Mouse (Mus musculus) heart, postnatal 0 days (tissue): ENCODE results near the gene Chchd6. TPM values are rescaled to one million over a fixed set of nuclear protein-coding genes. Genes with fewer than 3 reads are reported as not detected.

Experiments used
- ATAC-seq: fragments of 200-750 bp; cut with Nextera tagmentation; 2 replicates; pipeline ENCODE4 v1.8.0; 2017; ENCODE audit warnings: low read depth, moderate number of reproducible peaks, moderate library complexity; ENCODE audit not compliant: insufficient read depth
- DNase-seq: peaks from one replicate; pipeline ENCODE4 v3.0.0-alpha.2; 2016; ENCODE audit warnings: low spot score
- H3K27ac ChIP-seq: fragments of 300-500 bp; sonication (generic); 2 replicates; pipeline ENCODE4 v1.5.1; 2014; ENCODE audit warnings: low read depth, mild to moderate bottlenecking
- H3K27me3 ChIP-seq: fragments of 300-500 bp; sonication (generic); 2 replicates; pipeline ENCODE4 v1.6.1; 2014; ENCODE audit warnings: low read length, mixed read lengths; ENCODE audit not compliant: control insufficient read depth, insufficient read depth
- H3K36me3 ChIP-seq: fragments of 300-500 bp; sonication (generic); replicated peaks from 2 replicates; pipeline ENCODE4 v1.6.1; 2014; ENCODE audit warnings: low read length, mixed read lengths; ENCODE audit not compliant: control insufficient read depth, insufficient read depth
- H3K4me1 ChIP-seq: fragments of 300-500 bp; sonication (generic); 2 replicates; pipeline ENCODE4 v1.6.1; 2014; ENCODE audit warnings: antibody characterized with exemption; ENCODE audit not compliant: control insufficient read depth, insufficient read depth
- H3K4me2 ChIP-seq: fragments of 300-500 bp; sonication (generic); 2 replicates; pipeline ENCODE4 v1.6.1; 2014; ENCODE audit warnings: low read depth, mild to moderate bottlenecking, low read length, moderate library complexity
- H3K4me3 ChIP-seq: fragments of 300-500 bp; sonication (generic); 2 replicates; pipeline ENCODE4 v1.5.1; 2014; ENCODE audit warnings: low read depth, low read length
- H3K9ac ChIP-seq: fragments of 300-500 bp; sonication (generic); replicated peaks from 2 replicates; pipeline ENCODE4 v1.6.1; 2014; ENCODE audit warnings: low read depth, low read length, mixed read lengths
- H3K9me3 ChIP-seq: fragments of 300-500 bp; sonication (generic); replicated peaks from 2 replicates; pipeline ENCODE4 v1.6.1; 2016; ENCODE audit warnings: low read length; ENCODE audit not compliant: control insufficient read depth
- CTCF ChIP-seq: IDR thresholded peaks from 2 replicates; pipeline ENCODE4 v1.5.1; 2016; ENCODE audit warnings: antibody characterized with exemption, control low read depth, low read depth
- EP300 ChIP-seq: IDR thresholded peaks from 2 replicates; pipeline ENCODE4 v1.6.1; 2016; ENCODE audit warnings: antibody characterized with exemption, low read depth
- WGBS: fragments of 180-500 bp; shearing (Covaris S2); extraction: QIAGEN DNeasy Blood & Tissue Kit; methylation state at CpG from one replicate; pipeline ENCODE4 v1.1.7; 2014; 5-methylcytosine and 5-hydroxymethylcytosine counted together
- polyA plus RNA-seq: library from polyadenylated mRNA; unstranded; fragments of >200 nt; fragmentation: Nextera tagmentation; extraction: Ambion mirVana; gene quantifications from 2 replicates; pipeline ENCODE4 v1.2.1, GENCODE M21; 2015
- total RNA-seq: library from RNA; depleted of rRNA; stranded (reverse); fragments of >200 nt; gene quantifications from 2 replicates; pipeline ENCODE4 v1.2.3, GENCODE M21; 2014; ENCODE audit warnings: low replicate concordance

Gene Chchd6
- total and polyA plus RNA-seq, 2 experiments from 2014 or later: 21.8 to 37.8 TPM

DNA sequence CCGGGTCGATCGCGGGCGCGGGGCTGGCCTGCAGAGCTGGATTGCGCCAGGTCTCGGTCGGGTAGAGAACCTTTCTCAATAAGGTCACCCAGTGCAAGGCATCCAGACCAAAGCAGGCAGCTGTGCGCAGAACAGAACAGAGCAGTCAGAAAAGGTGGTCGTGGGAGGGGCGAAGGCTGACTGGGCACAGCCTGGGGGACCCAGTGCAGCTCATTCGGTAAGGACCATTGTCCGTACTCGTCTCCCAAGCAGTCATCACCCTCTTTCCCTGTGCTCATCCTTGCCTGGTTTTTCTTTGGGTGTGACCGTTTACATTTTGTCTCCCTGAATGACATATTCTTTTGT lies 232.4 kb downstream of the Chchd6 start:
- Histone ChIP-seq H3K4me1 (peaks cover 21% of the 10 kb centered on the region), H3K4me2 (peak overlapping the region; percentile 88), H3K36me3 (no peaks in the 10 kb centered on the region), H3K27me3 (0 out of 2 replicates have a peak, but pooled peaks cover 8% of the 10 kb centered on the region), H3K9me3 (no peaks in the 10 kb centered on the region), H3K4me3 (peak overlapping the region; percentile 35), H3K9ac (no peak overlapping the region), H3K27ac (no peak overlapping the region)
- no peak for ATAC-seq
- WGBS: 11% methylated on average over 16 of the region's 16 CpGs
- DNase-seq: no peak
- no peak for TF ChIP-seq CTCF

DNA sequence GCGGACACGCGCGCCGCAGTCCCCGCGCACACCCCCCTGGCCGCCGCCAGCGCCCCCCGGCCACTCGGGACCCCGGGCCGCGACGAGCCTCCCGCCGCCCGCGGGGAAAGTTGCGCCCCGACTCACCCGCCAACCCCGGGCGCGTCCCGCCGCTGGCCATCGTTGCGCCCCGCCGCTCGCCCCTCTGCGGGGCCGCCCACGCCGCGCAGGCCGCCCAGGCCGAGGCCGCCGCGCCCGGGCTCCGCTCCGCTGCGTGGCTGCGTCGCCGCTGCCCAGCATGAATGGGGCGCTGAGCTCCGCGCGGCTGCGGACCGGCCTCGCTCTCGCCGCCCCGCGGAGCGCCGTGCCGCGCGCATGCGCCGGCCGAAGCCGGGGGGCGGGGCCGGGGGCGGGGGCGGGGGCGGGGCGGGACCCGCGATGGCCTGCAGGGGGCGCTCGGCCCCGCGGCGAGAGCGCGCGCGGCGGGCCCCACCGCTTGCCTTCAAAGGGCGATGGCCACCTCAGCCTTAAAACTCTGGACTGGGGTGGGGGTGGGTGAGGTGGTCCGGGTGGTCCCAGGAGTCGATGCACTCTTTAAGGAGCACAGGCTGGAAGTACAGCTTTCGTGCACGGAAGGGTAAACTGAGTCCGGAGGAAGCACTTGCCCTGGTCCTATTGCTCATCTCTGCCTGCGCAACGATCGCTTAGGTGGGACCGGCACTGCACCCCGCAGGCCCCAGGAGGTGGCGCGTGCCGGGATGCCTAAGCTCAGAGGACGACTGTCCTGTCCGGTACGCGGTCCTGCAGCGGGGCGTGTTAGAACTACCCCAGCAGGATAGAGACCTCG lies 233.0 kb downstream of the Chchd6 start, which contains the start of gene Plxna1:
Gene Plxna1, minus strand, starts transcription at position 340 of the 826 bp plus-strand sequence.
- peak; percentile 56 for DNase-seq
- under 1% methylated on average over 72 of the region's 110 CpGs for WGBS
- peak; percentile 36 for TF ChIP-seq CTCF
- no peak for TF ChIP-seq EP300
- H3K9me3 ChIP-seq: no peaks in the 10 kb centered on the region
- ATAC-seq: peak; percentile 86
- H3K36me3 ChIP-seq: no peaks in the 10 kb centered on the region
- H3K4me2 ChIP-seq: peak within 1 kb of the TSS; percentile 88
- H3K9ac ChIP-seq: peak within 1 kb of the TSS; percentile 89
- H3K4me3 ChIP-seq: peak within 1 kb of the TSS; percentile 86
- peak within 1 kb of the TSS; percentile 69 for H3K27ac ChIP-seq
- H3K27me3 ChIP-seq: 0 out of 2 replicates have a peak, but pooled peaks cover 8% of the 10 kb centered on the region
- H3K4me1 ChIP-seq: peaks cover 21% of the 10 kb centered on the region

- WGBS: under 1% methylated on average over 72 of the region's 80 CpGs
- peak overlapping the region; percentile 89 for H3K9ac ChIP-seq
- no peak for TF ChIP-seq EP300
- TF ChIP-seq CTCF: no peak
- H3K4me1 ChIP-seq: peaks cover 21% of the 10 kb centered on the region
- H3K4me2 ChIP-seq: peak overlapping the region; percentile 88
- peak; percentile 50 for DNase-seq
- ATAC-seq: peak; percentile 45
- peak overlapping the region; percentile 69 for H3K27ac ChIP-seq
- peaks cover 4% of the 10 kb centered on the region; the same call in 1 of the 2 replicates for H3K36me3 ChIP-seq
- no peaks in the 10 kb centered on the region for H3K9me3 ChIP-seq
- 0 out of 2 replicates have a peak, but pooled peaks cover 8% of the 10 kb centered on the region for H3K27me3 ChIP-seq
- peak overlapping the region; percentile 86 for H3K4me3 ChIP-seq
Observed at GRCm38 (mm10) chr6:89361418-89362280, 233.8 kb downstream of the Chchd6 start.

- H3K4me3 ChIP-seq: peak overlapping the region; percentile 86
- H3K4me1 ChIP-seq: peaks cover 21% of the 10 kb centered on the region
- 0 out of 2 replicates have a peak, but pooled peaks cover 8% of the 10 kb centered on the region for H3K27me3 ChIP-seq
- ATAC-seq (no peak), DNase-seq (no peak)
- no peaks in the 10 kb centered on the region for H3K9me3 ChIP-seq
- WGBS: 61% methylated on average over 8 of the region's 8 CpGs
- H3K27ac ChIP-seq: no peak overlapping the region
- TF ChIP-seq EP300: no peak
- no peak for TF ChIP-seq CTCF
- H3K36me3 ChIP-seq: peaks cover 7% of the 10 kb centered on the region; the same call in 1 of the 2 replicates
- H3K9ac ChIP-seq: peak overlapping the region; percentile 89
- peak overlapping the region; percentile 88 for H3K4me2 ChIP-seq
Observed at GRCm38 (mm10) chr6:89360709-89361417, 234.6 kb downstream of the Chchd6 start.
